Mouse (Mus musculus): ENCODE measurements around the gene Creg2.
"Not testable (repeated sequence)": the region's sequence is repeated elsewhere in the genome, so short reads cannot be mapped to it uniquely, and the experiment has no call there.

The Creg2 gene

GRCm38 (mm10) chr1:39650435-39651240, 636 bp downstream of the Creg2 start:
- DNase-seq, result peak; percentile 11 to 17

GRCm38 (mm10) chr1:39649691-39650434, 1.4 kb downstream of the Creg2 start:
- DNase-seq, result no peak

- DNase-seq, result no peak
Measured at GRCm38 (mm10) chr1:39648584-39648983, 2.7 kb downstream of the Creg2 start.

GRCm38 (mm10) chr1:39645905-39646759, 5.1 kb downstream of the Creg2 start:
- no peak for DNase-seq

GRCm38 (mm10) chr1:39644333-39644732, 6.9 kb downstream of the Creg2 start:
- no peak for DNase-seq

- DNase-seq, result no peak
Measured at GRCm38 (mm10) chr1:39641667-39642066, 9.6 kb downstream of the Creg2 start.

- DNase-seq, result no peak
Measured at GRCm38 (mm10) chr1:39637139-39637538, 14.1 kb downstream of the Creg2 start.

- peak; percentile 6 to 23 for DNase-seq
Measured at GRCm38 (mm10) chr1:39636660-39637059, 14.6 kb downstream of the Creg2 start.

GRCm38 (mm10) chr1:39636196-39636595, 15.1 kb downstream of the Creg2 start:
- no peak for DNase-seq

- no peak for DNase-seq
Measured at GRCm38 (mm10) chr1:39628606-39629005, 22.7 kb downstream of the Creg2 start.

- peak in 1 of 2 experiments; percentile 10 for DNase-seq
Measured at GRCm38 (mm10) chr1:39625491-39625890, 25.8 kb downstream of the Creg2 start.

- DNase-seq, result no peak
Measured at GRCm38 (mm10) chr1:39623729-39624128, 27.5 kb downstream of the Creg2 start.

GRCm38 (mm10) chr1:39623106-39623505, 28.2 kb downstream of the Creg2 start:
- no peak for DNase-seq

- DNase-seq, result no peak
Measured at GRCm38 (mm10) chr1:39618524-39618923, 32.8 kb downstream of the Creg2 start.

- DNase-seq, result no peak
Measured at GRCm38 (mm10) chr1:39615526-39615925, 35.7 kb downstream of the Creg2 start.

- DNase-seq, result peak; percentile 13 to 42
Measured at GRCm38 (mm10) chr1:39614462-39615279, 36.6 kb downstream of the Creg2 start.

- no peak for DNase-seq
Measured at GRCm38 (mm10) chr1:39613061-39613460, 38.2 kb downstream of the Creg2 start.

GRCm38 (mm10) chr1:39612491-39612890, 38.8 kb downstream of the Creg2 start:
- DNase-seq, result no peak

- no peak for DNase-seq
Measured at GRCm38 (mm10) chr1:39608534-39608933, 42.7 kb downstream of the Creg2 start.

GRCm38 (mm10) chr1:39602477-39602876, 48.8 kb downstream of the Creg2 start:
- no peak for DNase-seq

- DNase-seq, result no peak
Measured at GRCm38 (mm10) chr1:39598726-39599125, 52.5 kb downstream of the Creg2 start.

- DNase-seq, result not testable (repeated sequence)
Measured at GRCm38 (mm10) chr1:39597135-39597534, 54.1 kb downstream of the Creg2 start.
